Mouse (Mus musculus) ES-E14 (cell line): Measurements from ENCODE around the gene Ftsj3. TPM values are rescaled to one million over a fixed set of nuclear protein-coding genes. Genes with fewer than 3 reads are reported as not detected.

ENCODE experiments used
- DNase-seq: peaks from one replicate; pipeline ENCODE4 v3.0.0-alpha.2; 2013; ENCODE audit warnings: low read depth, low spot score
- H3K27ac ChIP-seq: 2 replicates; pipeline ENCODE4 v1.5.1; 2012; ENCODE audit warnings: low read depth, mild to moderate bottlenecking, low read length, moderate library complexity, mixed read lengths; ENCODE audit not compliant: poor library complexity, insufficient read depth, severe bottlenecking
- H3K36me3 ChIP-seq: 2 replicates; pipeline ENCODE4 v1.6.1; 2012; ENCODE audit warnings: mild to moderate bottlenecking, low read length, moderate library complexity, mixed read lengths; ENCODE audit not compliant: control insufficient read depth, poor library complexity, insufficient read depth, severe bottlenecking
- H3K4me1 ChIP-seq, 2 experiments: fragments of 150-350 bp in 1 of 2; sonication (generic) in 1 of 2; 2 replicates each; pipeline ENCODE4 v1.6.1; 2012; ENCODE audit warnings: low read length in 2 of 2, mild to moderate bottlenecking in 1 of 2, mixed read lengths in 1 of 2; ENCODE audit not compliant: control insufficient read depth in 2 of 2, insufficient read depth in 2 of 2, poor library complexity in 1 of 2
- H3K4me3 ChIP-seq, 2 experiments: fragments of 150-350 bp in 1 of 2; sonication (generic) in 1 of 2; 2 replicates each; pipeline ENCODE4 v1.5.1; 2012; ENCODE audit warnings: low read length in 2 of 2, low read depth in 1 of 2, mild to moderate bottlenecking in 1 of 2, mixed read lengths in 1 of 2; ENCODE audit not compliant: insufficient read depth in 1 of 2, poor library complexity in 1 of 2, severe bottlenecking in 1 of 2
- H3K9ac ChIP-seq: 2 replicates; pipeline ENCODE4 v1.6.1; 2012; ENCODE audit warnings: low read depth, mild to moderate bottlenecking, low read length, mixed read lengths; ENCODE audit not compliant: poor library complexity, insufficient read depth, severe bottlenecking
- H3K9me3 ChIP-seq: fragments of 150-350 bp; sonication (generic); 2 replicates; pipeline ENCODE4 v1.6.1; 2012; ENCODE audit warnings: low read depth, mild to moderate bottlenecking, low read length; ENCODE audit not compliant: control insufficient read depth, insufficient read depth
- CHD2 ChIP-seq: IDR thresholded peaks from 2 replicates; pipeline ENCODE4 v1.6.1; 2014; ENCODE audit warnings: mild to moderate bottlenecking, low read depth, low read length, inconsistent platforms
- HCFC1 ChIP-seq: IDR thresholded peaks from 2 replicates; pipeline ENCODE4 v1.6.1; 2012; ENCODE audit warnings: low read length, inconsistent platforms, borderline replicate concordance; ENCODE audit not compliant: insufficient read depth
- MAFK ChIP-seq: IDR thresholded peaks from 2 replicates; pipeline ENCODE4 v1.6.1; 2014; ENCODE audit warnings: mild to moderate bottlenecking, low read depth, low read length, inconsistent platforms; ENCODE audit not compliant: insufficient read depth
- ZC3H11A ChIP-seq: IDR thresholded peaks from 2 replicates; pipeline ENCODE4 v1.6.1; 2012; ENCODE audit warnings: low read depth, mild to moderate bottlenecking, inconsistent platforms, low read length, borderline replicate concordance
- ZNF384 ChIP-seq: IDR thresholded peaks from 2 replicates; pipeline ENCODE4 v1.6.1; 2012; ENCODE audit warnings: low read depth, low read length, inconsistent platforms
- in situ Hi-C, 2 experiments: fragments of 600-800 bp; cut with MboI; formaldehyde crosslinking; loops; one replicate each; pipeline ENCODE4 v1.15.1; 2025; ENCODE audit warnings: low sequenced_read_pairs in 2 of 2, inconsistent platforms in 1 of 2; ENCODE audit not compliant: unreplicated experiment in 2 of 2
- total RNA-seq: library from RNA; depleted of rRNA; stranded (reverse); fragments of 300-350 nt; gene quantifications from 2 replicates; pipeline ENCODE4 v1.2.3, GENCODE M21; 2012

Gene Ftsj3
- total RNA-seq, 1 experiment: 304 TPM

GRCm38 (mm10) chr11:106291861-106292260 is 36.0 kb upstream of the Ftsj3 start:
- H3K4me3 ChIP-seq: no peak overlapping the region
- H3K9ac ChIP-seq: no peak overlapping the region
- H3K27ac ChIP-seq: no peak overlapping the region
- no peak for DNase-seq
- H3K36me3 ChIP-seq: no peaks in the 10 kb centered on the region
- no peaks in the 10 kb centered on the region for H3K4me1 ChIP-seq
- in situ Hi-C loops: no loop called here
- H3K9me3 ChIP-seq: no peaks in the 10 kb centered on the region
- no peak for TF ChIP-seq MAFK
- TF ChIP-seq HCFC1: no peak
- no peak for TF ChIP-seq CHD2
- no peak for TF ChIP-seq ZC3H11A
- TF ChIP-seq ZNF384: no peak

DNA sequence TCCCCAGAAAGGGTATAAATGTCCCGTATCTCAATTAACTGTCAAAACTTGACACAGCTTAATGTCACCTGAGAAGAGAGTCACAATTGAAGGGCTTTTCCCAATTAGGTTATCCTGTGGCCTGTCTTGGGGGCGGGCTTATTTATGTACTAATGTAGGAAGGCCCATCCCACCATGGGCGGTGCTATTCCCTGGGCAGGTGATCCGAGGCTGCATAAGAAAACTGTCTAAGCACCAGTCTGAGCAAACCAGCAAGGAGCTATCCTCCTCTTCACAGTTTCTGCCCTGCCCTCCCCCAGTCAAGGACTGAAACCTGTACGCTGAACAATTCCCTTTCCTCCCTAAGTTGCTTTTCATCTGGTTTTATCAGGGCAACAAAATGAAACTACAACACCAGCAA is 34.5 kb upstream of the Ftsj3 start:
- H3K9ac ChIP-seq: no peak overlapping the region
- no peak for DNase-seq
- H3K4me3 ChIP-seq: no peak overlapping the region
- no peak overlapping the region for H3K27ac ChIP-seq
- H3K9me3 ChIP-seq: no peaks in the 10 kb centered on the region
- no peaks in the 10 kb centered on the region for H3K4me1 ChIP-seq
- TF ChIP-seq ZC3H11A: no peak
- TF ChIP-seq CHD2: no peak
- no peak for TF ChIP-seq ZNF384
- TF ChIP-seq MAFK: no peak
- TF ChIP-seq HCFC1: no peak
- H3K36me3 ChIP-seq: no peaks in the 10 kb centered on the region
- in situ Hi-C loops: no loop called here

GRCm38 (mm10) chr11:106289369-106289768 is 33.5 kb upstream of the Ftsj3 start:
- in situ Hi-C loops: no loop called here
- Histone ChIP-seq H3K27ac (no peak overlapping the region), H3K9me3 (no peaks in the 10 kb centered on the region), H3K4me3 (no peak overlapping the region), H3K36me3 (no peaks in the 10 kb centered on the region), H3K9ac (no peak overlapping the region), H3K4me1 (no peaks in the 10 kb centered on the region)
- TF ChIP-seq ZC3H11A (no peak), ZNF384 (no peak)
- DNase-seq: no peak

GRCm38 (mm10) chr11:106286987-106287386 is 31.1 kb upstream of the Ftsj3 start:
- no peak overlapping the region for H3K9ac ChIP-seq
- in situ Hi-C loops: no loop called here
- no peak for DNase-seq
- H3K27ac ChIP-seq: no peak overlapping the region
- no peak overlapping the region for H3K4me3 ChIP-seq
- TF ChIP-seq HCFC1 (no peak), CHD2 (no peak), ZNF384 (no peak), ZC3H11A (no peak), MAFK (no peak)
- H3K4me1 ChIP-seq: no peaks in the 10 kb centered on the region
- no peaks in the 10 kb centered on the region for H3K9me3 ChIP-seq
- H3K36me3 ChIP-seq: no peaks in the 10 kb centered on the region

- in situ Hi-C loops: no loop called here
Measured at GRCm38 (mm10) chr11:106286206-106286605, 30.3 kb upstream of the Ftsj3 start.

More at GRCm38 (mm10) chr11:106286206-106286605, 30.3 kb upstream of the Ftsj3 start:
- DNase-seq: no peak
- Histone ChIP-seq H3K36me3 (no peaks in the 10 kb centered on the region), H3K4me3 (no peak overlapping the region), H3K9me3 (no peaks in the 10 kb centered on the region), H3K9ac (no peak overlapping the region), H3K4me1 (no peaks in the 10 kb centered on the region), H3K27ac (no peak overlapping the region)
- TF ChIP-seq HCFC1: no peak
- no peak for TF ChIP-seq MAFK
- TF ChIP-seq CHD2: no peak
- TF ChIP-seq ZC3H11A: no peak
- TF ChIP-seq ZNF384: no peak
